Comparison of ENCODE assay signal across 8 mouse cellular contexts in the genomic region with DNA sequence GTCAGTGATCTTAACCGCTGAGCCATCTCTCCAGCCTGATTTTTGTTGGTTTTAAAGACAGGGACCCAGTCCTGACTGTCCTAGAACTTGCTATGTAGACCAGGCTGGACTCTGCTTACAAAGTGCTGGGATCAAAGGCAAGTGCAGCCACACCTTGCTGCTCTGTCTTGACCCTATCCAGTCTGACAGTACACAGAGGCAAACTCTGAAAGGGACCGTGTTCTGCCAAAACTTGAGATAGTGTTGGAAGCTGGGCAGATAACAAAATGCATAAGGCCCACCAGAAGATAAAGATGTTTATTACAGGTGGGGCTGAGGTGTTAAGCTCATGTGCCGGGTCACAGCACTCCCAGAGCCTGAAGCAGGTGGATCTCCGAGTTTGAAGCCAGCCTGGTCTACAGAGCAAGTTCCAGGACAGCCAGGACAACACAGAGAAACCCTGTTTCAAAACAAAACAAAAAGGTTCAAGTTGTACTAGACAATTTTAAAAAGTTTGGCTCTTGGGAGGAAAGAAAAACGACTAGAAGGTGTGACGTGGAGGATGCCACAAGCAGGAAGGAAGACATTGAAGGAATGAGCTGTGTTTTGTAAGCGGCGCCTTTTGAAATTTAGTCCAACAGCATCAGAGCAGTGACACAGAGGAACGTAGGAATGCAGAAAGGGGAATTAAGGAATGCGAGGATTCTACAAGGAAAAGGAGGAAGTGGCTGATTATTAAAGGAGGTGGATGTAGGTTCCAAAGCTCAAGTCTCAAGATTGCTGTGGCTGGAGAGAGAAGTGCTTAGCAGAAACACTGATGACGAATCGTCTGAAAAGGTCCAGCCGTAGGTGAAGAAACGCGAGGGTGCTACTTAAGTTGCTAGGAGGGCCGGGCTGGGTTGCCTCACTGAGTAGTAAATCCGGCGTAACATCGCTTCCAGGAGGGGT. TPM values are rescaled to one million over a fixed set of nuclear protein-coding genes. Genes with fewer than 3 reads are reported as not detected.
DNase-seq lines count a peak whose midpoint lies in the region; ATAC-seq and TF ChIP-seq lines count a peak whose summit lies in the region.

No protein-coding gene starts in this region.

- H3K27me3 ChIP-seq in embryonic facial prominence, embryonic 11.5 days (ENCODE audit: control insufficient read depth, insufficient read depth, low read length): no peaks in the 10 kb centered on the region
- H3K27me3 ChIP-seq in intestine, embryonic 16.5 days (replicated peaks; ENCODE audit: control insufficient read depth, insufficient read depth, low read length): no peaks in the 10 kb centered on the region
- H3K27me3 ChIP-seq in neural tube, embryonic 12.5 days (replicated peaks): no peaks in the 10 kb centered on the region

- H3K4me2 ChIP-seq in embryonic facial prominence, embryonic 11.5 days (ENCODE audit: low read depth, low read length): peak overlapping the region; percentile 55
- H3K4me2 ChIP-seq in intestine, embryonic 16.5 days (ENCODE audit: low read depth, low read length): peak overlapping the region; percentile 79
- peak overlapping the region; percentile 64 for H3K4me2 ChIP-seq in neural tube, embryonic 12.5 days (replicated peaks)

- no peak for DNase-seq in lung, adult 2 months
- DNase-seq in lung, postnatal 10 days: no peak
- peak; percentile 27 for DNase-seq in embryonic facial prominence, embryonic 11.5 days (ENCODE audit: low spot score)
- no peak for DNase-seq in yolk sac, embryonic 10.5 days (ENCODE audit: low spot score)
- no peak for DNase-seq in gastrocnemius, postnatal 4 days (ENCODE audit: low spot score in 2 of 2)
- no peak for DNase-seq in cerebellum, adult 9-10 months

- no peaks in the 10 kb centered on the region for H3K9me3 ChIP-seq in embryonic facial prominence, embryonic 11.5 days (replicated peaks; ENCODE audit: control insufficient read depth, low read length)
- no peaks in the 10 kb centered on the region for H3K9me3 ChIP-seq in intestine, embryonic 16.5 days (ENCODE audit: control insufficient read depth, low read length)
- no peaks in the 10 kb centered on the region for H3K9me3 ChIP-seq in neural tube, embryonic 12.5 days

- no peak for TF ChIP-seq POLR2A in lung, adult 2 months (IDR thresholded peaks at IDR 0.05; ENCODE audit: borderline replicate concordance, extremely low read depth, low read depth, low read length)

- no peak overlapping the region for H3K27ac ChIP-seq in embryonic facial prominence, embryonic 11.5 days (replicated peaks; ENCODE audit: low read depth, low read length)
- peak overlapping the region; percentile 62; the same call in 1 of the 2 replicates for H3K27ac ChIP-seq in intestine, embryonic 16.5 days (ENCODE audit: low read length)
- H3K27ac ChIP-seq in neural tube, embryonic 12.5 days: no peak overlapping the region; the same call in 1 of the 2 replicates

- peak overlapping the region; percentile 55 for H3K9ac ChIP-seq in embryonic facial prominence, embryonic 11.5 days (replicated peaks; ENCODE audit: low read length)
- peak overlapping the region; percentile 43 for H3K9ac ChIP-seq in intestine, embryonic 16.5 days (ENCODE audit: low read depth, low read length)
- peak overlapping the region; percentile 51 for H3K9ac ChIP-seq in neural tube, embryonic 12.5 days

- H3K36me3 ChIP-seq in embryonic facial prominence, embryonic 11.5 days (replicated peaks; ENCODE audit: control insufficient read depth, insufficient read depth, low read depth, low read length): peaks cover 5% of the 10 kb centered on the region
- H3K36me3 ChIP-seq in intestine, embryonic 16.5 days (ENCODE audit: control insufficient read depth, insufficient read depth, low read length): peaks cover 12% of the 10 kb centered on the region
- H3K36me3 ChIP-seq in neural tube, embryonic 12.5 days: peaks cover 30% of the 10 kb centered on the region

- H3K4me3 ChIP-seq in lung, adult 2 months (replicated peaks; ENCODE audit: extremely low read depth, low read depth, low read length): peak overlapping the region; percentile 74
- peak overlapping the region; percentile 42 for H3K4me3 ChIP-seq in embryonic facial prominence, embryonic 11.5 days (ENCODE audit: low read depth, low read length)
- H3K4me3 ChIP-seq in intestine, embryonic 16.5 days (ENCODE audit: low read length): peak overlapping the region; percentile 67
- peak overlapping the region; percentile 65 for H3K4me3 ChIP-seq in neural tube, embryonic 12.5 days

- 9% methylated on average over 19 of the region's 19 CpGs for WGBS in lung, adult 2 months
- WGBS in embryonic facial prominence, embryonic 11.5 days: 14% methylated on average over 19 of the region's 19 CpGs
- WGBS in intestine, embryonic 16.5 days: 11% methylated on average over 19 of the region's 19 CpGs
- 15% methylated on average over 19 of the region's 19 CpGs for WGBS in neural tube, embryonic 12.5 days

- TF ChIP-seq CTCF in lung, adult 2 months (IDR thresholded peaks at IDR 0.05; ENCODE audit: insufficient read depth, low read length): no peak

- ATAC-seq in embryonic facial prominence, embryonic 11.5 days (replicated peaks; ENCODE audit: insufficient number of reproducible peaks, low FRiP score, low TSS enrichment, low read depth): no peak
- peak; percentile 45 for ATAC-seq in intestine, embryonic 16.5 days
- ATAC-seq in neural tube, embryonic 12.5 days (ENCODE audit: low FRiP score, low read depth): peak; percentile 3; the same call in 1 of the 2 replicates

- 0 out of 2 replicates have a peak, but pooled peaks cover 4% of the 10 kb centered on the region for H3K4me1 ChIP-seq in lung, adult 2 months (ENCODE audit: control insufficient read depth, insufficient read depth, low read length)
- H3K4me1 ChIP-seq in embryonic facial prominence, embryonic 11.5 days (ENCODE audit: control insufficient read depth, insufficient read depth, low read length): no peaks in the 10 kb centered on the region
- H3K4me1 ChIP-seq in intestine, embryonic 16.5 days (ENCODE audit: control insufficient read depth, insufficient read depth, low read length): peaks cover 11% of the 10 kb centered on the region
- H3K4me1 ChIP-seq in neural tube, embryonic 12.5 days: peaks cover 18% of the 10 kb centered on the region

RNA-seq across cellular contexts. Expression of gene Oscp1, which starts 0.9 kb away (rescaled TPM):
- 2.8 and 4.5 TPM in 2 replicates for polyA plus RNA-seq in lung, adult 2 months (2012; rRNA removed)
- polyA plus RNA-seq in embryonic facial prominence, embryonic 11.5 days (2014; fragmentation: Nextera tagmentation; extraction: Ambion mirVana): 17.1 and 18.3 TPM in 2 replicates
- polyA plus RNA-seq in intestine, embryonic 16.5 days (2015; fragmentation: Nextera tagmentation; extraction: Ambion mirVana): 7.2 and 11.1 TPM in 2 replicates
- 23.7 and 24.1 TPM in 2 replicates for polyA plus RNA-seq in neural tube, embryonic 12.5 days (2016; fragmentation: Nextera tagmentation; extraction: Ambion mirVana)
- 1 to 10 TPM; 4.4 to 4.6 TPM for total RNA-seq in gastrocnemius, postnatal 4 days (2021)

RNA-seq across cellular contexts. Expression of gene Mrps15, which starts 10.7 kb away (rescaled TPM):
- 48.6 and 49.8 TPM in 2 replicates for polyA plus RNA-seq in lung, adult 2 months (2012; rRNA removed)
- 176 and 177 TPM in 2 replicates for polyA plus RNA-seq in embryonic facial prominence, embryonic 11.5 days (2014; fragmentation: Nextera tagmentation; extraction: Ambion mirVana)
- 142 and 151 TPM in 2 replicates for polyA plus RNA-seq in intestine, embryonic 16.5 days (2015; fragmentation: Nextera tagmentation; extraction: Ambion mirVana)
- polyA plus RNA-seq in neural tube, embryonic 12.5 days (2016; fragmentation: Nextera tagmentation; extraction: Ambion mirVana): 131 and 135 TPM in 2 replicates
- total RNA-seq in gastrocnemius, postnatal 4 days (2021): 10 to 100 TPM; 57.4 to 57.7 TPM

RNA-seq across cellular contexts. Expression of gene Csf3r, which starts 33.1 kb away (rescaled TPM):
- polyA plus RNA-seq in lung, adult 2 months (2012; rRNA removed): 20.9 and 39.2 TPM in 2 replicates
- polyA plus RNA-seq in embryonic facial prominence, embryonic 11.5 days (2014; fragmentation: Nextera tagmentation; extraction: Ambion mirVana): 0.42 and 0.49 TPM in 2 replicates
- 0.56 and 0.83 TPM in 2 replicates for polyA plus RNA-seq in intestine, embryonic 16.5 days (2015; fragmentation: Nextera tagmentation; extraction: Ambion mirVana)
- polyA plus RNA-seq in neural tube, embryonic 12.5 days (2016; fragmentation: Nextera tagmentation; extraction: Ambion mirVana): 0.60 and 0.61 TPM in 2 replicates
- under 1 TPM; 0.29 to 0.93 TPM for total RNA-seq in gastrocnemius, postnatal 4 days (2021)

RNA-seq across cellular contexts. Expression of gene Lsm10, which starts 39.0 kb away (rescaled TPM):
- 30.2 and 34.8 TPM in 2 replicates for polyA plus RNA-seq in lung, adult 2 months (2012; rRNA removed)
- 46.1 and 47.0 TPM in 2 replicates for polyA plus RNA-seq in embryonic facial prominence, embryonic 11.5 days (2014; fragmentation: Nextera tagmentation; extraction: Ambion mirVana)
- polyA plus RNA-seq in intestine, embryonic 16.5 days (2015; fragmentation: Nextera tagmentation; extraction: Ambion mirVana): 54.8 and 57.5 TPM in 2 replicates
- 38.8 and 38.9 TPM in 2 replicates for polyA plus RNA-seq in neural tube, embryonic 12.5 days (2016; fragmentation: Nextera tagmentation; extraction: Ambion mirVana)
- 10 to 100 TPM; 16.2 to 16.9 TPM for total RNA-seq in gastrocnemius, postnatal 4 days (2021)

RNA-seq across cellular contexts. Expression of gene Stk40, which starts 46.3 kb away (rescaled TPM):
- 38.0 and 41.1 TPM in 2 replicates for polyA plus RNA-seq in lung, adult 2 months (2012; rRNA removed)
- polyA plus RNA-seq in embryonic facial prominence, embryonic 11.5 days (2014; fragmentation: Nextera tagmentation; extraction: Ambion mirVana): 22.7 and 23.8 TPM in 2 replicates
- 26.1 and 28.5 TPM in 2 replicates for polyA plus RNA-seq in intestine, embryonic 16.5 days (2015; fragmentation: Nextera tagmentation; extraction: Ambion mirVana)
- polyA plus RNA-seq in neural tube, embryonic 12.5 days (2016; fragmentation: Nextera tagmentation; extraction: Ambion mirVana): 46.2 and 49.4 TPM in 2 replicates
- 10 to 100 TPM; 34.4 to 39.0 TPM for total RNA-seq in gastrocnemius, postnatal 4 days (2021)

Comparison
In these comparisons a context has a peak if more than half of its experiments do, and no peak if none do; other contexts are left out.
1. RNA of gene Csf3r, which starts 33.1 kb away (polyA plus RNA-seq): 20.9 to 39.2 TPM in lung, adult 2 months; 0.60 to 0.61 TPM in neural tube, embryonic 12.5 days, 0.56 to 0.83 TPM in intestine, embryonic 16.5 days and 0.42 to 0.49 TPM in embryonic facial prominence, embryonic 11.5 days; every median in the first group is over 10 times any median in the second.
2. Peak in every context shown above with its lines, with median percentiles within 50 percentile points of each other: H3K4me3 ChIP-seq, H3K4me2 ChIP-seq and H3K9ac ChIP-seq.